Comparison of ENCODE assay signal across 8 mouse cellular contexts in genomic region chr5:110269141-110270101, GRCm38 (mm10). TPM values are rescaled to one million over a fixed set of nuclear protein-coding genes. Genes with fewer than 3 reads are reported as not detected.
DNase-seq lines count a peak whose midpoint lies in the region; ATAC-seq and TF ChIP-seq lines count a peak whose summit lies in the region.

Gene Pgam5, minus strand, starts transcription at chr5:110269913.

- peak within 1 kb of the TSS; percentile 95 for H3K9ac ChIP-seq in hindbrain, embryonic 14.5 days

- peak; percentile 87 for TF ChIP-seq CTCF in Patski (IDR thresholded peaks at IDR 0.05)

- peaks cover 34% of the 10 kb centered on the region for H3K36me3 ChIP-seq in hindbrain, embryonic 14.5 days (replicated peaks; ENCODE audit: control insufficient read depth, insufficient read depth)

- peak; percentile 68 for ATAC-seq in Patski
- ATAC-seq in hindbrain, embryonic 14.5 days (ENCODE audit: low FRiP score) = peak; percentile 88

- peak; percentile 56 for DNase-seq in Patski (ENCODE audit: low read depth, low spot score)
- DNase-seq in cerebellum, postnatal 14 days = peak; percentile 96 to 99
- DNase-seq in frontal cortex, postnatal 25 days (ENCODE audit: low spot score in 2 of 2) = peak; percentile 79 to 80
- DNase-seq in hindbrain, embryonic 14.5 days (ENCODE audit: low spot score) = peak; percentile 92
- peak; percentile 79 to 80 for DNase-seq in layer of hippocampus, postnatal 36 days
- DNase-seq in lung, postnatal 36 days = peak; percentile 92
- DNase-seq in retina, postnatal 1 day = peak; percentile 95
- peak; percentile 74 to 80 for DNase-seq in urinary bladder, adult 18-20 months (ENCODE audit: low spot score in 2 of 2)

- H3K27ac ChIP-seq in hindbrain, embryonic 14.5 days = peak within 1 kb of the TSS; percentile 77

- in situ Hi-C loops in Patski (cut with MboI; ENCODE audit: low pct_unique_long_range_greater_than_20kb) = no loop called here

- H3K4me2 ChIP-seq in hindbrain, embryonic 14.5 days (replicated peaks) = peak within 1 kb of the TSS; percentile 84

- peaks cover 9% of the 10 kb centered on the region for H3K4me1 ChIP-seq in hindbrain, embryonic 14.5 days (replicated peaks; ENCODE audit: control insufficient read depth, insufficient read depth, low read length)

- CTCF ChIA-PET in Patski (lab: Charles Lee) = interaction anchor here (1.6 to 2.8 kb wide), 2 partner anchors 12 to 15 kb away, joined by 5 to 17 read pairs; partner anchors contain the start of genes Pole and Pxmp2

- no peaks in the 10 kb centered on the region for H3K9me3 ChIP-seq in hindbrain, embryonic 14.5 days (ENCODE audit: control insufficient read depth, low read length)

- H3K27me3 ChIP-seq in Patski = no peaks in the 10 kb centered on the region
- H3K27me3 ChIP-seq in hindbrain, embryonic 14.5 days (ENCODE audit: control insufficient read depth, insufficient read depth, low read length) = no peaks in the 10 kb centered on the region

- peak within 1 kb of the TSS; percentile 96 for H3K4me3 ChIP-seq in hindbrain, embryonic 14.5 days (replicated peaks; ENCODE audit: low read length)

- POLR2A ChIA-PET in Patski (lab: Charles Lee) = interaction anchor here (0.7 to 0.9 kb wide), 2 partner anchors 38 to 502 kb away, joined by 3 to 6 read pairs; partner anchors contain the start of gene Ankle2

- 1% methylated on average over 66 of the region's 66 CpGs for WGBS in hindbrain, embryonic 14.5 days

RNA-seq across cellular contexts. Expression of gene Pgam5, which starts in this region (rescaled TPM):
- polyA plus RNA-seq in Patski (2021) = 65.6 TPM
- polyA plus RNA-seq in hindbrain, embryonic 14.5 days (2014; fragmentation: Nextera tagmentation; extraction: Ambion mirVana) = 108 and 109 TPM in 2 replicates
- total RNA-seq in layer of hippocampus, postnatal 36 days (2021) = 10 to 100 TPM; 57.4 to 62.8 TPM

Comparison
In these comparisons a context has a peak if more than half of its experiments do, and no peak if none do; other contexts are left out.
1. Peak in every context shown above with its lines: DNase-seq, ATAC-seq, H3K4me3 ChIP-seq and H3K27ac ChIP-seq.